ENCODE assay signal across 28 mouse cellular contexts in genomic region chr4:71356714-71357113, GRCm38 (mm10).
"Had no signal": no experiment of that assay in that cellular context is flagged by ENCODE, and none has a peak within 500 bp of the region (broad histone marks: within the 10 kb centered on the region; RNA-seq: fewer than 3 reads in every experiment).

No protein-coding gene starts in this region.

- H3K4me1 ChIP-seq: embryonic facial prominence, embryonic 10.5 days; embryonic facial prominence, embryonic 12.5 days; embryonic facial prominence, embryonic 13.5 days; embryonic facial prominence, embryonic 15.5 days; forebrain, embryonic 10.5 days; forebrain, embryonic 12.5 days; forebrain, embryonic 13.5 days; forebrain, embryonic 15.5 days had no signal

- H3K27me3 ChIP-seq: embryonic facial prominence, embryonic 12.5 days; embryonic facial prominence, embryonic 13.5 days; embryonic facial prominence, embryonic 15.5 days; forebrain, embryonic 12.5 days; forebrain, embryonic 13.5 days; forebrain, embryonic 15.5 days had no signal

- DNase-seq: cerebellum, adult 2 months; cerebellum, adult 8-10 months; cerebellum, adult 9-11 months; cerebellum, postnatal 10 days; cerebellum, postnatal 14 days; cerebellum, postnatal 25 days; cerebellum, postnatal 36 days; embryo, embryonic 11 days; forebrain, postnatal 0 days; gastrocnemius, adult 2 months; gastrocnemius, postnatal 10 days; gastrocnemius, postnatal 14 days; gastrocnemius, postnatal 25 days; gastrocnemius, postnatal 36 days; heart, adult 11 months; heart, adult 18-20 months; heart, adult 2 months had no signal

- H3K9ac ChIP-seq: embryonic facial prominence, embryonic 12.5 days; embryonic facial prominence, embryonic 13.5 days; embryonic facial prominence, embryonic 15.5 days; forebrain, embryonic 12.5 days; forebrain, embryonic 13.5 days; forebrain, embryonic 15.5 days; forebrain, postnatal 0 days had no signal

- ATAC-seq: forebrain, embryonic 13.5 days; forebrain, embryonic 14.5 days; forebrain, embryonic 15.5 days; forebrain, embryonic 16.5 days; forebrain, postnatal 0 days had no signal

- H3K27ac ChIP-seq: embryonic facial prominence, embryonic 10.5 days; embryonic facial prominence, embryonic 12.5 days; embryonic facial prominence, embryonic 13.5 days; embryonic facial prominence, embryonic 15.5 days; forebrain, embryonic 10.5 days; forebrain, embryonic 12.5 days; forebrain, embryonic 13.5 days; forebrain, embryonic 15.5 days; gastrocnemius, adult 2 months; heart, adult 2 months had no signal

- H3K4me3 ChIP-seq: embryonic facial prominence, embryonic 10.5 days; embryonic facial prominence, embryonic 12.5 days; embryonic facial prominence, embryonic 13.5 days; embryonic facial prominence, embryonic 15.5 days; erythroblast, embryonic 14.5 days; forebrain, embryonic 10.5 days; forebrain, embryonic 12.5 days; forebrain, embryonic 13.5 days; forebrain, embryonic 15.5 days; gastrocnemius, adult 2 months; heart, adult 2 months had no signal

- H3K36me3 ChIP-seq: embryonic facial prominence, embryonic 10.5 days; embryonic facial prominence, embryonic 12.5 days; embryonic facial prominence, embryonic 13.5 days; embryonic facial prominence, embryonic 15.5 days; forebrain, embryonic 10.5 days; forebrain, embryonic 12.5 days; forebrain, embryonic 15.5 days had no signal

- H3K4me2 ChIP-seq: embryonic facial prominence, embryonic 12.5 days; embryonic facial prominence, embryonic 13.5 days; embryonic facial prominence, embryonic 15.5 days; forebrain, embryonic 12.5 days; forebrain, embryonic 13.5 days; forebrain, embryonic 15.5 days had no signal

- H3K9me3 ChIP-seq: embryonic facial prominence, embryonic 10.5 days; embryonic facial prominence, embryonic 12.5 days; embryonic facial prominence, embryonic 15.5 days; forebrain, embryonic 10.5 days; forebrain, embryonic 12.5 days; forebrain, embryonic 13.5 days; forebrain, embryonic 15.5 days had no signal
